Mouse (Mus musculus): ENCODE measurements at regions not wholly inside any gene's neighbourhood (a gene's known extent, or its start where the extent isn't known, plus 50 kb on each side); places are given as distances from the start of the nearest gene placed in this dataset.

GRCm38 (mm10) chr4:153019211-153019610 is 463.4 kb downstream of the Ajap1 start:
- no peak for DNase-seq (ENCODE audit: low read depth, low spot score)

GRCm38 (mm10) chr4:153018138-153018921 is 464.3 kb downstream of the Ajap1 start:
- DNase-seq (ENCODE audit: low read depth, low spot score), result no peak

GRCm38 (mm10) chr4:153017816-153018137 is 464.8 kb downstream of the Ajap1 start:
- DNase-seq (ENCODE audit: low read depth, low spot score), result no peak

- no peak for DNase-seq (ENCODE audit: low read depth, low spot score)
Observed at GRCm38 (mm10) chr4:153003338-153003737, 479.3 kb downstream of the Ajap1 start.

- DNase-seq (ENCODE audit: low read depth, low spot score), result no peak
Observed at GRCm38 (mm10) chr4:153002516-153002915, 480.1 kb downstream of the Ajap1 start.

- no peak for DNase-seq (ENCODE audit: low read depth, low spot score)
Observed at GRCm38 (mm10) chr4:153001761-153002160, 480.9 kb downstream of the Ajap1 start.

- peak; percentile 20 for DNase-seq (ENCODE audit: low read depth, low spot score)
Observed at GRCm38 (mm10) chr4:152999526-152999925, 483.1 kb downstream of the Ajap1 start.

GRCm38 (mm10) chr4:152997251-152997650 is 485.4 kb downstream of the Ajap1 start:
- no peak for DNase-seq (ENCODE audit: low read depth, low spot score)

- no peak for DNase-seq (ENCODE audit: low read depth, low spot score)
Observed at GRCm38 (mm10) chr4:152996641-152997040, 486.0 kb downstream of the Ajap1 start.

GRCm38 (mm10) chr4:152995052-152995595 is 487.5 kb downstream of the Ajap1 start:
- no peak for DNase-seq (ENCODE audit: low read depth, low spot score)

- peak; percentile 70 for DNase-seq (ENCODE audit: low read depth, low spot score)
Observed at GRCm38 (mm10) chr4:152994206-152994605, 488.4 kb downstream of the Ajap1 start.

- no peak for DNase-seq (ENCODE audit: low read depth, low spot score)
Observed at GRCm38 (mm10) chr4:152990266-152990665, 492.3 kb downstream of the Ajap1 start.

GRCm38 (mm10) chr4:152987726-152988125 is 494.9 kb downstream of the Ajap1 start:
- DNase-seq (ENCODE audit: low read depth, low spot score), result no peak

GRCm38 (mm10) chr4:152975012-152975675 is 497.5 kb upstream of the Kcnab2 start:
- DNase-seq (ENCODE audit: low read depth, low spot score), result no peak

- no peak for DNase-seq (ENCODE audit: low read depth, low spot score)
Observed at GRCm38 (mm10) chr4:152963001-152963400, 485.3 kb upstream of the Kcnab2 start.

- no peak for DNase-seq (ENCODE audit: low read depth, low spot score)
Observed at GRCm38 (mm10) chr4:152962165-152962564, 484.5 kb upstream of the Kcnab2 start.

- no peak for DNase-seq (ENCODE audit: low read depth, low spot score)
Observed at GRCm38 (mm10) chr4:152961677-152962076, 484.0 kb upstream of the Kcnab2 start.

GRCm38 (mm10) chr4:152959627-152960230 is 482.1 kb upstream of the Kcnab2 start:
- DNase-seq (ENCODE audit: low read depth, low spot score), result no peak

- DNase-seq (ENCODE audit: low read depth, low spot score), result no peak
Observed at GRCm38 (mm10) chr4:152953237-152953974, 475.7 kb upstream of the Kcnab2 start.

GRCm38 (mm10) chr4:152948956-152949355 is 471.3 kb upstream of the Kcnab2 start:
- DNase-seq (ENCODE audit: low read depth, low spot score), result no peak

- no peak for DNase-seq (ENCODE audit: low read depth, low spot score)
Observed at GRCm38 (mm10) chr4:152941159-152941558, 463.5 kb upstream of the Kcnab2 start.

GRCm38 (mm10) chr4:152936614-152937013 is 458.9 kb upstream of the Kcnab2 start:
- no peak for DNase-seq (ENCODE audit: low read depth, low spot score)

Data from R1 (cell line).